Mouse (Mus musculus): ENCODE results near the gene Cftr.

Cftr gene

GRCm38 (mm10) chr6:18170311-18170922, at the start of gene Cftr:
Gene Cftr, plus strand, starts transcription at chr6:18170687.
- no peak for DNase-seq (ENCODE audit: low spot score in 2 of 2)

DNA sequence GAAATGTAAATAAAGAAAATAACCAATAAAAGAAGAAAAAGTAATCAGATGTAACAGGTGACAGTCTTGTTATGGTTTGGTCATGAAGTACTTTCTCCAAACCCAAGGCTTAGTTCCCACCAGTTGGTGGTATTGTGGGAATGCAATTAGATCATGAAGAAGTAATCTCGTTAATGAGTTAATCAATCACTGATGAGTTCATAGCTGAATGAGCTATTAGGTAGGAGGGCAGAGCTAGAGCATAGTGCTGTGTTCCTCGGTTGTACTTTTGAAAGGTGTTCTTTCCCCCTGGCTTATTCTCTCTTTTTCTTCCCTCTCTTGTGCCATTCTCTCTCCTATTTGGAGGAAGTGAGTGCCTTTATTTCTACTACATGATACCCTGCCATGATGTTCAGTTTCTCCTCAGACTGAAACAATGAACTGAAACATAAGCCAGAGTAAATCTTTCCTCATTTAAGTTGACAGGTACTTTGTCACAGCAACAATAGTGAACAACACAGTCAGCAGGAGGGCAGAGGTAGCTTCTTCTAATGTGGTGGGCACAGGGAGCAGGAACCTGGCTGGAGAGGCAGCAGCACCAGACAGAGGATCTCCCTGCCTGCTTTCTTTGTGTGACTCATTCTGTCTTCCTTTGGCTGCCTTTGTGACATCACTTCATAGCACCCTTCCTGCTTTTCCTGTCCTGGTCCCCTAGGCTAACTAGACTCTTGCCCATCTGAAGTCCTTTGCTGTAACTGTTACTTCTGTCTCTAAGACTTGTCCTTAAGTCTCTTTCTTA, 43.1 kb upstream of the Cftr start:
- DNase-seq (ENCODE audit: low spot score in 2 of 2): no peak

- DNase-seq (ENCODE audit: low spot score in 2 of 2): no peak
Measured at GRCm38 (mm10) chr6:18128059-18128458, 42.4 kb upstream of the Cftr start.

DNA sequence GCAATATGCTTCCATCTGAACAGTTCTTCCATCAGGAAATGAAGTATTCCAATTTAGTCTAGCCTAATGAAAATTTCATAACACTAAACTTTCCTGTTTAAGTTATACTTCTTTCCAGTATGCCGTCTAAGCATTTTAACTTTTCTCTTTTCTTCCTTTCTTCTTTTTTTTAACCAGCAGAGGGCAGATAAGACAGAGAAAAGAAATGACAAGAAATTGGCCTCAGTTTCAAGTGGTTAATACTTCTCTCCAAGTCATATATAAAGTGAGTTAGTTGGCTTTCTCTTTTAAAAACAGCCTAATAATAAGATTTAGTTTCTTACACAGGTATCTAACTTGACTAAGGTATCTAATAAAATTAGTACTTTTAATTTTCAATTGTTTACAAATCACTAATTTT, 35.2 kb upstream of the Cftr start:
- DNase-seq (ENCODE audit: low spot score in 2 of 2): no peak

GRCm38 (mm10) chr6:18153031-18153430, 17.5 kb upstream of the Cftr start:
- DNase-seq (ENCODE audit: low spot score in 2 of 2): no peak

GRCm38 (mm10) chr6:18169618-18170017, 869 bp upstream of the Cftr start:
- no peak for DNase-seq (ENCODE audit: low spot score in 2 of 2)

- no peak for DNase-seq (ENCODE audit: low spot score in 2 of 2)
Measured at GRCm38 (mm10) chr6:18171614-18172013, 1.1 kb downstream of the Cftr start.

DNA sequence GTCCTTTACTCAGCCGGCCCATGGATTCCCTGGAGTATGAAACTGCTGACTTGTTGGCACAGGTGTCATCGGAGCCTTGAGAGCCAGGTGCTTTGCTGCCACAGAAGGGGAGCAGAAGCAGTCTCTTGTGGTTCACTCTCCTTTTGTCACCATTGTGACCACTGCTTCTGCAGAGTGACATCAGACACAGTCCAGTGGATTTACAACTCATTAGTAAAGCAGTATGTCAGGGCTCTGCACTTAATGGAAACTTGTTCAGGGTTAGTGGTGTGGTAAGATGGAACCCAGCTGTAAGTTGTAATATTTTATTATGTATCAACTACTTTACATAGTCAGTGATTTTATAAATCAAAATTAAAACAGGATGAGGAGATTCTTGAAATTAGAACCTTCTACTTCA, 7.0 kb downstream of the Cftr start:
- DNase-seq (ENCODE audit: low spot score in 2 of 2): no peak

DNA sequence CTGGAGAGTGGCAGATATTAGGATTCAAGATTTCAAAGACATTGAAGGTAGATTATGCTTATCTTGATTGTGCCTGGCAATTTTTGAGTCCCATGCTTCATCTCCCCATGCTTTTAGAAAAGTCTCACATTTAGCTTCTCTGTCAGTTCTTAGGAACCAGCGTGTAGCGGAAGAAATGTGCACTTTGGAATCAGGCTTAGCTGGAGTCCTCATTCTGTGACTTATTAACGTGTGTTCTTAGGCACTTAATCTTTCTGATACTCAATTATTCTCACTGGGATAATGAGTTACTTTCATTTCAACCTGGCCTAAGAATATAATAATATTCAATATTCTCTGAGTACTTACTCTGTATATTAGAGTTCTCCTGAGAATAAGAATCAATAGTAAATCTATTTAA, 10.2 kb downstream of the Cftr start:
- DNase-seq (ENCODE audit: low spot score in 2 of 2): no peak

- no peak for DNase-seq (ENCODE audit: low spot score in 2 of 2)
Measured at GRCm38 (mm10) chr6:18182903-18183302, 12.4 kb downstream of the Cftr start.

GRCm38 (mm10) chr6:18220691-18221090, 50.2 kb downstream of the Cftr start:
- DNase-seq (ENCODE audit: low spot score in 2 of 2): no peak

GRCm38 (mm10) chr6:18223206-18223605, 52.7 kb downstream of the Cftr start:
- no peak for DNase-seq (ENCODE audit: low spot score in 2 of 2)

GRCm38 (mm10) chr6:18225157-18225556, 54.7 kb downstream of the Cftr start:
- no peak for DNase-seq (ENCODE audit: low spot score in 2 of 2)

DNA sequence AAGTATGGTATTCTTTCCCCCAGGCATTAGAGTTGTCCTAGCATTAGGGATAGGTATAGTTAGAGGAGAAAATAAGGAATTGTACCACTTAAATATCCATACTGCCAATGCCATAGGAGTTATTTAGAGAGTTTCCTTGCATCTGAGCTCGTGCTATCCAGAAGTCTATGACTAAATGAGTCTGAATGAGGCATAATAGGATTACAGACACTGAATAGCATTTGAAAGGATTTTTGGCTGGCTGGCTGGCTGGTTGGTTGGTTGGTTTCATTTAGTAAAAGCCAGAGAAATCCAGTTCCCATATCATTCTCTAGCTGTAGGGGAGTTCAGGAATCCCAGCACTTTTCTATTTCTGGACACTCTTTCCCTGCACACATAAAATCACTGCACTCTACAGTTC, 76.0 kb downstream of the Cftr start:
- DNase-seq (ENCODE audit: low spot score in 2 of 2): no peak

- DNase-seq (ENCODE audit: low spot score in 2 of 2): no peak
Measured at GRCm38 (mm10) chr6:18247891-18248463, 77.5 kb downstream of the Cftr start.

DNA sequence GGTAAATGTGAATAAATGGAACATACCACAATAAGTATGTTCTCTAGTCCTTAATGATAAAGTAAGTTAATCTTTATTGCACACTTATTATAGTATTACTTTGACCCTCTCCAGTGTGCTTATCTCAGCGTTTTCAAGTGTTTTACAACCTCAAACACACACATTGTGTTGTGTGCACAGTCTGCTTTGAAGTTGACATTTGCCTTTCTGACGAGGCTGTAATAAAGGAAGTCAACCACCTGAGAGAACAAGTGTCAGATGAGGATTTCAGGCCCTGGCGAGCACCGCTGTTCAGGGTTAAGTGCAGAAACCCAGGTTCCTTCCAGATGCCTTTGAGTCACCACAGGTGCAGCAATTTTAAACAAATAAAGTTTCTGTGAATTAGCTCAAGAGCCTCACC, 78.0 kb downstream of the Cftr start:
- no peak for DNase-seq (ENCODE audit: low spot score in 2 of 2)

- no peak for DNase-seq (ENCODE audit: low spot score in 2 of 2)
Measured at GRCm38 (mm10) chr6:18254586-18254985, 84.1 kb downstream of the Cftr start.

DNA sequence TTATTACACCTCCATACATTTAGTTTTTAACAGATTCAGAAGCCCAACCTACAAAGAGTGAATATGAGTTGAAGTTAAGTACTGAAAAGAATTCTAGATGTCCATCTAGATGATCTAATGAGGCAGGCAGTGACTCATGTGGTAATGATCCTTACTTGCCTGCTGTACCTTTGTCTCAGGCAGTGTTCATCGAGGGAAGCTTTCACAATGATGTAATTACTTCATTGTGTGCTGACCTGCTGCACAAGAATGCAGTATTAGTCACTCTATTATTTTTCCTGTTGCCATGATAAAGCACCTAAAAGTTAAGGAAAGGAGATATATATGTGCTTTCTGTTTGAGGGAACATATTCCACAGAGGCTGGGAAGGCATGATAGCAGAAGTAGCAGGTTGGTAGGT, 100.5 kb downstream of the Cftr start:
- DNase-seq (ENCODE audit: low spot score in 2 of 2): no peak

GRCm38 (mm10) chr6:18300781-18301180, 130.3 kb downstream of the Cftr start:
- no peak for DNase-seq (ENCODE audit: low spot score in 2 of 2)

DNA sequence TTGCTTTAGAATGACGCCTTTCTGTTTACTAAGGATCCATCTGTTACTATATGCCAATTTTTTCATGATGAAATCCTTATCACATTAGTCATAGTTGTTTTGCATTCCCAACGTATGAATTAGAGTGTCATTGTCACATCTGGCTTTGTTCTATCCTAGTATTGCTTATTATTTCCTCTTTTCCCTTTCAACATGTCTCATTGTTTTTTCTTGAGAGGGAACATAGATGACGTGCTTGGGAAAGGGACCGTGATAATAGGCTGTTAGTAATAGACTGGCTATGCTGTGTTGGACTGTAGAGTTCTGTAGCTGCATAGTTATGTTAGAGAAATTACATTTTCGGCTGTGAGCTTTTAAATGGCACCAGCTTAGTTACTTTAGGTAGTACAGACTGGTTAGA, 131.6 kb downstream of the Cftr start:
- DNase-seq (ENCODE audit: low spot score in 2 of 2): no peak

- no peak for DNase-seq (ENCODE audit: low spot score in 2 of 2)
Measured at GRCm38 (mm10) chr6:18303228-18303627, 132.7 kb downstream of the Cftr start.

- DNase-seq (ENCODE audit: low spot score in 2 of 2): no peak
Measured at GRCm38 (mm10) chr6:18305130-18305529, 134.6 kb downstream of the Cftr start.

DNA sequence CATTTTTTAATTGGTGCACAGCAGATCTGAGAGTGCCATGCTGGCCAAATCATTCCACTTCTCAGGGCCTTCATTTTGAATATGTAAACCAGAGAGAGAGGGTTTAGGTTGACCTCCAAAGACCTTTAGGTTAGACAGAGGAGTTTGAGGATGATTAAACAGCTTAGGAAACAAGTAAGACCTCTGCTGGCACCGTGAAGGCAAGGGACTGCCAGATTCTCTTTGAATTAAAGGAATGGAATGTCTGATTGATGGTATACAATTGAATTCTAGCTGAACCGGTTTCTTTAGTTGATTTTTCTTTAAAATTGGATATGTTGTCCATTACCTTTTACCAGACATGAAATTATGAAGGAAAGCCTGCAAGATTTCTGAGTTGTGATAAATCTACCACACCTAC, 140.5 kb downstream of the Cftr start:
- no peak for DNase-seq (ENCODE audit: low spot score in 2 of 2)

All from spleen, postnatal 14 days (tissue).